Mouse (Mus musculus) right cerebral cortex, postnatal 4 days (tissue): Measurements from ENCODE around the gene Olfr862.

Source experiments
- DNase-seq: peaks from one replicate; pipeline ENCODE4 v3.0.0-alpha.2; 2022

Olfr862 gene

GRCm38 (mm10) chr9:19887904-19888303 lies at the start of gene Olfr862:
TSS of gene Olfr862 (minus strand) at chr9:19888004.
- DNase-seq = no peak

GRCm38 (mm10) chr9:19916565-19916964 lies 28.8 kb upstream of the Olfr862 start, which contains the start of gene Olfr77:
TSS of gene Olfr77 (plus strand) at chr9:19916865.
- DNase-seq = no peak

- DNase-seq = no peak
Measured at GRCm38 (mm10) chr9:19911170-19911569, 23.4 kb upstream of the Olfr862 start.

- DNase-seq = no peak
Measured at GRCm38 (mm10) chr9:19849647-19850046, 38.2 kb downstream of the Olfr862 start, which contains the start of gene Olfr860. TSS of gene Olfr860 (minus strand) at chr9:19849747.
